Mouse (Mus musculus) myocyte (in vitro differentiated cells): Measurements from ENCODE around the gene 4933412E24Rik.

ENCODE experiments used
- E2F4 ChIP-seq: IDR thresholded peaks from one replicate; pipeline ENCODE4 v1.6.1; 2011; ENCODE audit warnings: mild to moderate bottlenecking, control low read depth, moderate library complexity; ENCODE audit not compliant: insufficient read depth
- MAX ChIP-seq: IDR thresholded peaks from one replicate; pipeline ENCODE4 v1.6.1; 2011; ENCODE audit warnings: low read depth, mild to moderate bottlenecking, control low read depth
- MYOD1 ChIP-seq, 3 experiments: IDR thresholded peaks; one replicate each; pipeline ENCODE4 v1.6.1; 2011; ENCODE audit warnings: control low read depth in 2 of 3, low read depth in 2 of 3, mild to moderate bottlenecking in 2 of 3, moderate library complexity in 1 of 3; ENCODE audit not compliant: insufficient read length in 2 of 3, control insufficient read depth in 1 of 3
- POLR2A ChIP-seq: IDR thresholded peaks from one replicate; pipeline ENCODE4 v1.6.1; 2011; ENCODE audit warnings: low read depth, mild to moderate bottlenecking, control low read depth, moderate library complexity; ENCODE audit not compliant: insufficient read length
- POLR2AphosphoS2 ChIP-seq: IDR thresholded peaks from one replicate; pipeline ENCODE4 v1.6.1; 2011; ENCODE audit warnings: low read depth, control low read depth; ENCODE audit not compliant: insufficient read length
- TCF12 ChIP-seq: IDR thresholded peaks from one replicate; pipeline ENCODE4 v1.6.1; 2011; ENCODE audit warnings: mild to moderate bottlenecking, control low read depth; ENCODE audit not compliant: poor library complexity, insufficient read depth, severe bottlenecking
- USF1 ChIP-seq: IDR thresholded peaks from one replicate; pipeline ENCODE4 v1.6.1; 2011; ENCODE audit warnings: low read depth, mild to moderate bottlenecking, control low read depth, moderate library complexity

DNA sequence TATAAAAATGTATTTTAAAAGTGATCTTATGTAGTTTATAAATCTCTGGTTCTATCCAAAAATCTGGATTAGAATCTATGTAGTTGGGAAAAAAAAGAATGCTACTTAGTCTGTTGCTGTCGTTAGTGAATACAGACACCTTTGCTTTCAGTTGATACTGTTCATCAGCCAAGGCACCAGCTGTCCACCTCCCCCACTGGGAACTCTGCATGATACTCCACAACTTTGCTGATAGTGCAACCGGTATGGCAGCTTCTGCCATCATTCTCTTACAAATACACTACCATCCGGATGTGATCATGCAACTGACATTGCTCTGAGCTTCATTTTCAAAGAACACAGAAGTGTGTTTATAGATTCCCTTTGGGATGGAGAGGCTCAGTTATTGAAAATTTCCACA is 4.8 kb upstream of the 4933412E24Rik start:
- no peak for TF ChIP-seq E2F4
- TF ChIP-seq POLR2A = no peak
- no peak for TF ChIP-seq POLR2AphosphoS2
- no peak for TF ChIP-seq USF1
- no peak for TF ChIP-seq MYOD1 (IDR thresholded peaks at IDR 0.05; ENCODE audit: control insufficient read depth in 1 of 3, insufficient read length in 2 of 3, low read depth in 2 of 3)
- no peak for TF ChIP-seq TCF12
- no peak for TF ChIP-seq MAX
